Mouse (Mus musculus): ENCODE measurements at regions not wholly inside any gene's neighbourhood (a gene's known extent, or its start where the extent isn't known, plus 50 kb on each side); places are given as distances from the start of the nearest gene placed in this dataset.
"Not testable (repeated sequence)": the region's sequence is repeated elsewhere in the genome, so short reads cannot be mapped to it uniquely, and the experiment has no call there.

- no peak for DNase-seq
Observed at GRCm38 (mm10) chr11:114483823-114484667, 184.3 kb upstream of the Rpl38 start.

GRCm38 (mm10) chr11:114483350-114483749, 185.0 kb upstream of the Rpl38 start:
- not testable (repeated sequence) for DNase-seq

- DNase-seq: no peak
Observed at GRCm38 (mm10) chr11:114482070-114482469, 186.3 kb upstream of the Rpl38 start.

- DNase-seq: no peak
Observed at GRCm38 (mm10) chr11:114481037-114481436, 187.3 kb upstream of the Rpl38 start.

- DNase-seq: no peak
Observed at GRCm38 (mm10) chr11:114480119-114480540, 188.2 kb upstream of the Rpl38 start.

- DNase-seq: no peak
Observed at GRCm38 (mm10) chr11:114478736-114479135, 189.6 kb upstream of the Rpl38 start.

- DNase-seq: no peak
Observed at GRCm38 (mm10) chr11:114477365-114477764, 191.0 kb upstream of the Rpl38 start.

- no peak for DNase-seq
Observed at GRCm38 (mm10) chr11:114472501-114473260, 195.6 kb upstream of the Rpl38 start.

- peak; percentile 44 for DNase-seq
Observed at GRCm38 (mm10) chr11:114468394-114468793, 199.9 kb upstream of the Rpl38 start.

GRCm38 (mm10) chr11:114467803-114468202, 200.5 kb upstream of the Rpl38 start:
- DNase-seq: no peak

- no peak for DNase-seq
Observed at GRCm38 (mm10) chr11:114465486-114465885, 202.8 kb upstream of the Rpl38 start.

- no peak for DNase-seq
Observed at GRCm38 (mm10) chr11:114462755-114463374, 205.5 kb upstream of the Rpl38 start.

GRCm38 (mm10) chr11:114454876-114455330, 213.4 kb upstream of the Rpl38 start:
- DNase-seq: no peak

- DNase-seq: peak; percentile 28
Observed at GRCm38 (mm10) chr11:114448776-114449401, 219.4 kb upstream of the Rpl38 start.

- DNase-seq: no peak
Observed at GRCm38 (mm10) chr11:114447461-114447847, 220.9 kb upstream of the Rpl38 start.

- no peak for DNase-seq
Observed at GRCm38 (mm10) chr11:114446617-114447460, 221.5 kb upstream of the Rpl38 start.

GRCm38 (mm10) chr11:114446075-114446616, 222.2 kb upstream of the Rpl38 start:
- DNase-seq: no peak

GRCm38 (mm10) chr11:114444211-114444610, 224.1 kb upstream of the Rpl38 start:
- DNase-seq: no peak

GRCm38 (mm10) chr11:114443444-114443843, 224.9 kb upstream of the Rpl38 start:
- DNase-seq: no peak

GRCm38 (mm10) chr11:114439314-114439713, 229.0 kb upstream of the Rpl38 start:
- DNase-seq: no peak

GRCm38 (mm10) chr11:114435788-114436187, 232.5 kb upstream of the Rpl38 start:
- DNase-seq: no peak
